ENCODE assay signal across 20 mouse cellular contexts in the genomic region with DNA sequence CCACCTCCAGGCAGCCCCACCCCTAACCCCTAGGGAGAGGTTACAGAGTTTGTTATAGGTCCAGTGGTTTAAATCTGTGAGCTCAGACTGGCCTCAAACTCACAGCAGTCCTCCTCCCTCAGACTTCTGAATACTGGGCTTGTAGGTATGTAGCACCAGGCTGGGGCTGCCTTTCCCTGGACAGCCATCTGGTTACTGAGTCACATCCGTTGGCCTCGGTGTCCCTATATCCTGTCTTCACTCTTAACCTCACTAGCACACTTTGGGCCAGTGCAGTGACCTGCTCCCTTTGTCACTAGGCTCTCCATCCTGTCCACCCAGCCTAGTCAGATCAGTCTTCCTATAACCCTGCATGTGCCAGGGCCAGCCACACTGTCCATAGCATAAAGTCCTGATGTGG. TPM values are rescaled to one million over a fixed set of nuclear protein-coding genes. Genes with fewer than 3 reads are reported as not detected.
DNase-seq lines count a peak whose midpoint lies in the region; ATAC-seq lines count a peak whose summit lies in the region.
"Had no signal": no experiment of that assay in that cellular context is flagged by ENCODE, and none has a peak within 500 bp of the region (broad histone marks: within the 10 kb centered on the region; RNA-seq: fewer than 3 reads in every experiment).

No protein-coding gene starts in this region.

- H3K27ac ChIP-seq in heart, embryonic 13.5 days (replicated peaks): no peak overlapping the region
- H3K27ac ChIP-seq in liver, embryonic 11.5 days (ENCODE audit: low read depth, low read length): no peak overlapping the region
- H3K27ac ChIP-seq in liver, embryonic 15.5 days (replicated peaks): no peak overlapping the region
- H3K27ac ChIP-seq: hindbrain, postnatal 0 days; layer of hippocampus, adult 2 months; limb, embryonic 13.5 days; midbrain, embryonic 15.5 days had no signal

- no peak overlapping the region for H3K4me2 ChIP-seq in heart, embryonic 13.5 days
- H3K4me2 ChIP-seq in liver, embryonic 11.5 days: no peak overlapping the region
- H3K4me2 ChIP-seq in liver, embryonic 15.5 days: no peak overlapping the region
- H3K4me2 ChIP-seq: limb, embryonic 13.5 days; midbrain, embryonic 15.5 days had no signal

- H3K27me3 ChIP-seq in heart, embryonic 13.5 days (replicated peaks): no peaks in the 10 kb centered on the region
- H3K27me3 ChIP-seq in liver, embryonic 11.5 days (replicated peaks; ENCODE audit: control insufficient read depth, insufficient read depth, low read length): peaks cover 4% of the 10 kb centered on the region; the same call in 1 of the 2 replicates
- peaks cover 35% of the 10 kb centered on the region for H3K27me3 ChIP-seq in liver, embryonic 15.5 days

- no peaks in the 10 kb centered on the region for H3K9me3 ChIP-seq in heart, embryonic 13.5 days
- H3K9me3 ChIP-seq in liver, embryonic 11.5 days (ENCODE audit: control insufficient read depth, low read length): no peaks in the 10 kb centered on the region
- H3K9me3 ChIP-seq in liver, embryonic 15.5 days (replicated peaks): no peaks in the 10 kb centered on the region
- H3K9me3 ChIP-seq: G1E; limb, embryonic 13.5 days; midbrain, embryonic 15.5 days had no signal

- ATAC-seq in heart, embryonic 13.5 days (ENCODE audit: extremely low read depth, insufficient number of reproducible peaks, low FRiP score, low TSS enrichment): no peak; the same call in 1 of the 2 replicates
- peak; percentile 26; the same call in 1 of the 2 replicates for ATAC-seq in liver, embryonic 11.5 days (replicated peaks; ENCODE audit: low FRiP score)
- peak; percentile 12; the same call in 1 of the 2 replicates for ATAC-seq in liver, embryonic 15.5 days (ENCODE audit: insufficient read depth)
- ATAC-seq: CD4-positive, CD25-positive, alpha-beta regulatory T cell, adult 4 months; hindbrain, postnatal 0 days; lung, postnatal 0 days; midbrain, embryonic 15.5 days had no signal

- peaks cover 25% of the 10 kb centered on the region for H3K4me1 ChIP-seq in heart, embryonic 13.5 days
- H3K4me1 ChIP-seq in liver, embryonic 11.5 days (replicated peaks; ENCODE audit: control insufficient read depth, insufficient read depth, low read length): no peaks in the 10 kb centered on the region
- H3K4me1 ChIP-seq in liver, embryonic 15.5 days (replicated peaks): peaks cover 12% of the 10 kb centered on the region; the same call in 1 of the 2 replicates

- H3K4me3 ChIP-seq in heart, embryonic 13.5 days: no peak overlapping the region
- no peak overlapping the region for H3K4me3 ChIP-seq in liver, embryonic 11.5 days (ENCODE audit: low read depth, low read length)
- H3K4me3 ChIP-seq in liver, embryonic 15.5 days (replicated peaks): no peak overlapping the region
- H3K4me3 ChIP-seq: layer of hippocampus, adult 2 months; limb, embryonic 13.5 days; midbrain, embryonic 15.5 days had no signal

- H3K36me3 ChIP-seq in heart, embryonic 13.5 days: no peaks in the 10 kb centered on the region
- no peaks in the 10 kb centered on the region for H3K36me3 ChIP-seq in liver, embryonic 11.5 days (ENCODE audit: control insufficient read depth, insufficient read depth, low read length)
- H3K36me3 ChIP-seq in liver, embryonic 15.5 days (replicated peaks): no peaks in the 10 kb centered on the region
- H3K36me3 ChIP-seq: G1E; limb, embryonic 13.5 days; midbrain, embryonic 15.5 days had no signal

- WGBS in heart, embryonic 13.5 days: 50% methylated on average over 2 of the region's 2 CpGs
- 58% methylated on average over 2 of the region's 2 CpGs for WGBS in liver, embryonic 11.5 days
- WGBS in liver, embryonic 15.5 days (ENCODE audit: insufficient replicate concordance): 43% methylated on average over 2 of the region's 2 CpGs

- DNase-seq in heart, adult 11 months: no peak
- no peak for DNase-seq in liver, embryonic 11.5 days (ENCODE audit: low spot score)
- DNase-seq in liver: no peak
- DNase-seq in 416B (ENCODE audit: low read depth): peak; percentile 83
- no peak for DNase-seq in Muller cell, postnatal 12 days (ENCODE audit: inconsistent ontology term)
- DNase-seq: adrenal gland, adult 8-10 months; cerebellum, postnatal 25 days; heart, adult 18-20 months; heart, postnatal 36 days; kidney, adult 9 months had no signal

- H3K9ac ChIP-seq in heart, embryonic 13.5 days: 0 out of 2 replicates have a peak overlapping the region, but pooled peaks have one; percentile 16
- H3K9ac ChIP-seq in liver, embryonic 11.5 days (ENCODE audit: low read depth, low read length): no peak overlapping the region
- no peak overlapping the region for H3K9ac ChIP-seq in liver, embryonic 15.5 days
- H3K9ac ChIP-seq: limb, embryonic 13.5 days; midbrain, embryonic 15.5 days had no signal

RNA-seq across cellular contexts. Expression of a gene that starts 7.4 kb away (rescaled TPM):
- polyA plus RNA-seq in heart, embryonic 13.5 days (2015; fragmentation: Nextera tagmentation; extraction: Ambion mirVana): 18.6 and 19.9 TPM in 2 replicates
- polyA plus RNA-seq in liver, embryonic 11.5 days (2014; fragmentation: Nextera tagmentation; extraction: Ambion mirVana): 37.2 and 37.8 TPM in 2 replicates
- 32.5 and 33.5 TPM in 2 replicates for polyA plus RNA-seq in liver, embryonic 15.5 days (2015; fragmentation: Nextera tagmentation; extraction: Ambion mirVana)

RNA-seq across cellular contexts. Expression of a gene that starts 19.8 kb away (rescaled TPM):
- polyA plus RNA-seq in heart, embryonic 13.5 days (2015; fragmentation: Nextera tagmentation; extraction: Ambion mirVana): 25.3 and 26.1 TPM in 2 replicates
- 6.2 TPM in 2 replicates for polyA plus RNA-seq in liver, embryonic 11.5 days (2014; fragmentation: Nextera tagmentation; extraction: Ambion mirVana)
- polyA plus RNA-seq in liver, embryonic 15.5 days (2015; fragmentation: Nextera tagmentation; extraction: Ambion mirVana): 2.2 and 3.2 TPM in 2 replicates
- polyA plus RNA-seq: G1E had no signal

RNA-seq across cellular contexts. Expression of a gene that starts 40.9 kb away (rescaled TPM):
- 1,256 and 1,437 TPM in 2 replicates for polyA plus RNA-seq in heart, embryonic 13.5 days (2015; fragmentation: Nextera tagmentation; extraction: Ambion mirVana)
- polyA plus RNA-seq in liver, embryonic 11.5 days (2014; fragmentation: Nextera tagmentation; extraction: Ambion mirVana): 5.1 and 14.4 TPM in 2 replicates
- 4.5 and 6.9 TPM in 2 replicates for polyA plus RNA-seq in liver, embryonic 15.5 days (2015; fragmentation: Nextera tagmentation; extraction: Ambion mirVana)
- polyA plus RNA-seq: CD4-positive, CD25-positive, alpha-beta regulatory T cell, adult 4 months; G1E; hindbrain, postnatal 0 days; urinary bladder, adult 2 months had no signal

Comparison
In these comparisons a context has a peak if more than half of its experiments do, and no peak if none do; other contexts are left out.
1. RNA of a gene that starts 40.9 kb away (polyA plus RNA-seq): 1,256 to 1,437 TPM in heart, embryonic 13.5 days; 5.1 to 14.4 TPM in liver, embryonic 11.5 days and 4.5 to 6.9 TPM in liver, embryonic 15.5 days; every median in the first group is over 10 times any median in the second.